ENCODE assay signal across 19 mouse cellular contexts in the genomic region with DNA sequence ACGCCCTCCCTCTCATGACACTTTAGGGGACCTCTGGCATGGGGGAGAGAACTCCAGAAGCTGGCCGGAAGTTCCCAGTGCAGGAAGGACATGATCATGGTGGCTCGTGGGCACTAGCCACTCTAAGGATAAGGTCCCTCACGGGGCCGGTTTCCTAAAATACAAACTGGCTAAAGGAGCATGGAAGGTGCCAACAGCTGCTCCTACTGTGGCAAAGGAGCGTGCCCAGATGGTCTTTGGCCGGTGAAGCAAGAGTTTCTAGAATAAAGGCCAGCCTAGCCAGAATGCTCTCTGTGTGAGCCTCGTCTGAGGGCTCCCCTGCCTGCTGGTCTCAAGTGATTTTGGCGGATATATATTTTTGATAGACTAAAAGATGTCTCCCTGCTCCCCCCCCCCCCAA. TPM values are rescaled to one million over a fixed set of nuclear protein-coding genes. Genes with fewer than 3 reads are reported as not detected.
DNase-seq lines count a peak whose midpoint lies in the region; ATAC-seq and TF ChIP-seq lines count a peak whose summit lies in the region.
"Had no signal": no experiment of that assay in that cellular context is flagged by ENCODE, and none has a peak within 500 bp of the region (broad histone marks: within the 10 kb centered on the region; RNA-seq: fewer than 3 reads in every experiment).

No protein-coding gene starts in this region.

- H3K27me3 ChIP-seq in forebrain, embryonic 13.5 days: no peaks in the 10 kb centered on the region
- no peaks in the 10 kb centered on the region for H3K27me3 ChIP-seq in forebrain, embryonic 11.5 days (ENCODE audit: control insufficient read depth, insufficient read depth, low read length)
- no peaks in the 10 kb centered on the region for H3K27me3 ChIP-seq in liver, adult 2 months (ENCODE audit: control insufficient read depth, insufficient read depth, low read length)
- H3K27me3 ChIP-seq in liver, embryonic 12.5 days (replicated peaks): no peaks in the 10 kb centered on the region
- H3K27me3 ChIP-seq: embryonic facial prominence, embryonic 12.5 days; limb, embryonic 15.5 days; midbrain, embryonic 12.5 days; stomach, embryonic 15.5 days had no signal

- TF ChIP-seq POLR2A in liver, adult 2 months (IDR thresholded peaks at IDR 0.05; ENCODE audit: extremely low read depth, insufficient read depth, low read length): no peak
- no peak for TF ChIP-seq POLR2A in olfactory bulb, adult 2 months (IDR thresholded peaks at IDR 0.05; ENCODE audit: insufficient read depth, low read depth, low read length)

- no peak overlapping the region for H3K4me2 ChIP-seq in forebrain, embryonic 13.5 days
- H3K4me2 ChIP-seq in forebrain, embryonic 11.5 days (ENCODE audit: low read depth, low read length, severe bottlenecking): no peak overlapping the region
- H3K4me2 ChIP-seq in liver, embryonic 12.5 days: no peak overlapping the region
- H3K4me2 ChIP-seq: embryonic facial prominence, embryonic 12.5 days; limb, embryonic 15.5 days; lung, embryonic 14.5 days; midbrain, embryonic 12.5 days; stomach, embryonic 15.5 days had no signal

- WGBS in forebrain, embryonic 13.5 days: 75% methylated on average over 9 of the region's 9 CpGs
- 91% methylated on average over 9 of the region's 9 CpGs for WGBS in forebrain, embryonic 11.5 days
- 79% methylated on average over 9 of the region's 9 CpGs for WGBS in liver, adult 2 months
- 57% methylated on average over 9 of the region's 9 CpGs for WGBS in liver, embryonic 12.5 days (ENCODE audit: insufficient replicate concordance)
- WGBS in olfactory bulb, adult 2 months: 28% methylated on average over 9 of the region's 9 CpGs

- peak overlapping the region; percentile 44 for H3K27ac ChIP-seq in forebrain, embryonic 13.5 days
- H3K27ac ChIP-seq in forebrain, embryonic 11.5 days (ENCODE audit: low read depth, low read length): no peak overlapping the region
- H3K27ac ChIP-seq in liver, adult 2 months (replicated peaks; ENCODE audit: insufficient read depth, low read depth, low read length): no peak overlapping the region
- H3K27ac ChIP-seq in liver, embryonic 12.5 days: no peak overlapping the region
- peak overlapping the region; percentile 8 for H3K27ac ChIP-seq in olfactory bulb, adult 2 months (ENCODE audit: insufficient read depth, low read depth, low read length)
- H3K27ac ChIP-seq: embryonic facial prominence, embryonic 12.5 days; limb, embryonic 15.5 days; midbrain, embryonic 12.5 days; stomach, embryonic 15.5 days had no signal

- H3K36me3 ChIP-seq in forebrain, embryonic 13.5 days (ENCODE audit: poor library complexity, severe bottlenecking): peaks cover 75% of the 10 kb centered on the region
- H3K36me3 ChIP-seq in forebrain, embryonic 11.5 days (ENCODE audit: control insufficient read depth, insufficient read depth, low read length): peaks cover 5% of the 10 kb centered on the region; the same call in 1 of the 2 replicates
- no peaks in the 10 kb centered on the region for H3K36me3 ChIP-seq in liver, adult 2 months (ENCODE audit: control insufficient read depth, insufficient read depth, low read length)
- no peaks in the 10 kb centered on the region for H3K36me3 ChIP-seq in liver, embryonic 12.5 days

- H3K4me1 ChIP-seq in forebrain, embryonic 13.5 days: peaks cover 43% of the 10 kb centered on the region
- peaks cover 11% of the 10 kb centered on the region; the same call in 1 of the 2 replicates for H3K4me1 ChIP-seq in forebrain, embryonic 11.5 days (replicated peaks; ENCODE audit: control insufficient read depth, insufficient read depth, low read length)
- H3K4me1 ChIP-seq in liver, adult 2 months (ENCODE audit: control insufficient read depth, insufficient read depth, low read length): no peaks in the 10 kb centered on the region; the same call in 1 of the 2 replicates
- no peaks in the 10 kb centered on the region for H3K4me1 ChIP-seq in liver, embryonic 12.5 days
- peaks cover 66% of the 10 kb centered on the region for H3K4me1 ChIP-seq in olfactory bulb, adult 2 months (ENCODE audit: control insufficient read depth, insufficient read depth, low read length)
- H3K4me1 ChIP-seq: embryonic facial prominence, embryonic 12.5 days; stomach, embryonic 15.5 days had no signal

- DNase-seq in forebrain, embryonic 11.5 days (ENCODE audit: low spot score): no peak
- peak; percentile 62 for DNase-seq in liver, adult 2 months (ENCODE audit: extremely low read depth, low read depth, low spot score)
- peak; percentile 93 for DNase-seq in cerebellum, adult 9-11 months
- no peak for DNase-seq in right cerebral cortex, postnatal 36 days (ENCODE audit: low spot score in 2 of 2)
- no peak for DNase-seq in retina, embryonic 14.5 days (ENCODE audit: low spot score)
- DNase-seq: forebrain, postnatal 0 days; heart, postnatal 4 days; kidney, adult 18-20 months; kidney, postnatal 25 days; lung, embryonic 14.5 days; retina, postnatal 1 day; spleen, adult 18-20 months had no signal

- ATAC-seq in forebrain, embryonic 13.5 days: no peak
- no peak for ATAC-seq in forebrain, embryonic 11.5 days (replicated peaks; ENCODE audit: low FRiP score)
- no peak for ATAC-seq in liver, embryonic 12.5 days
- ATAC-seq: forebrain, postnatal 0 days had no signal

- H3K9ac ChIP-seq in forebrain, embryonic 13.5 days: no peak overlapping the region
- no peak overlapping the region for H3K9ac ChIP-seq in forebrain, embryonic 11.5 days (ENCODE audit: low read length)
- no peak overlapping the region for H3K9ac ChIP-seq in liver, adult 2 months (ENCODE audit: low read depth, low read length)
- no peak overlapping the region for H3K9ac ChIP-seq in liver, embryonic 12.5 days
- H3K9ac ChIP-seq: embryonic facial prominence, embryonic 12.5 days; forebrain, postnatal 0 days; limb, embryonic 15.5 days; lung, embryonic 14.5 days; midbrain, embryonic 12.5 days; stomach, embryonic 15.5 days had no signal

- TF ChIP-seq CTCF in liver, adult 2 months (IDR thresholded peaks at IDR 0.05; ENCODE audit: low read depth, low read length): no peak
- no peak for TF ChIP-seq CTCF in olfactory bulb, adult 2 months (IDR thresholded peaks at IDR 0.05; ENCODE audit: insufficient read depth, low read depth, low read length)

- no peak overlapping the region for H3K4me3 ChIP-seq in forebrain, embryonic 13.5 days
- H3K4me3 ChIP-seq in forebrain, embryonic 11.5 days (ENCODE audit: low read depth, low read length): no peak overlapping the region
- H3K4me3 ChIP-seq in liver, adult 2 months (ENCODE audit: insufficient read depth, low read depth, low read length): no peak overlapping the region
- H3K4me3 ChIP-seq in liver, embryonic 12.5 days: no peak overlapping the region
- H3K4me3 ChIP-seq in olfactory bulb, adult 2 months (ENCODE audit: insufficient read depth, low read depth, low read length): no peak overlapping the region
- H3K4me3 ChIP-seq: embryonic facial prominence, embryonic 12.5 days; limb, embryonic 15.5 days; midbrain, embryonic 12.5 days; stomach, embryonic 15.5 days had no signal

- H3K79me2 ChIP-seq in liver, adult 2 months (ENCODE audit: control insufficient read depth, insufficient read depth, low read length): no peaks in the 10 kb centered on the region

- H3K9me3 ChIP-seq in forebrain, embryonic 13.5 days (replicated peaks): no peaks in the 10 kb centered on the region
- H3K9me3 ChIP-seq in forebrain, embryonic 11.5 days (ENCODE audit: control insufficient read depth, low read length): no peaks in the 10 kb centered on the region
- no peaks in the 10 kb centered on the region for H3K9me3 ChIP-seq in liver, embryonic 12.5 days (replicated peaks)
- H3K9me3 ChIP-seq: embryonic facial prominence, embryonic 12.5 days; limb, embryonic 15.5 days; midbrain, embryonic 12.5 days; stomach, embryonic 15.5 days had no signal

RNA-seq across cellular contexts. Expression of gene Gprc5b, which starts 15.3 kb away (rescaled TPM):
- 8.4 and 9.7 TPM in 2 replicates for polyA plus RNA-seq in forebrain, embryonic 13.5 days (2015; fragmentation: Nextera tagmentation; extraction: Ambion mirVana)
- 18.1 and 19.8 TPM in 2 replicates for polyA plus RNA-seq in forebrain, embryonic 11.5 days (2014; fragmentation: Nextera tagmentation; extraction: Ambion mirVana)
- total RNA-seq in liver, adult 2 months (2014; rRNA removed): 0.27 and 0.37 TPM in 2 replicates
- polyA plus RNA-seq in liver, adult 2 months (2012; rRNA removed): 0.17 and 0.22 TPM in 2 replicates
- polyA plus RNA-seq in liver, embryonic 12.5 days (2016; fragmentation: Nextera tagmentation; extraction: Ambion mirVana): 0.46 and 0.73 TPM in 2 replicates
- not detected in 2 replicates for polyA plus RNA-seq in olfactory bulb, adult 2 months (2012; ENCODE audit: insufficient read depth, insufficient read length, low replicate concordance, missing spikeins)

Comparison
In these comparisons a context has a peak if more than half of its experiments do, and no peak if none do; other contexts are left out.
1. H3K27ac ChIP-seq: peak in forebrain, embryonic 13.5 days (single experiment) and olfactory bulb, adult 2 months (single experiment); none in forebrain, embryonic 11.5 days (single experiment), liver, adult 2 months (single experiment) and liver, embryonic 12.5 days (single experiment).
2. DNase-seq: peak in liver, adult 2 months (single experiment) and cerebellum, adult 9-11 months (single experiment); none in forebrain, embryonic 11.5 days (single experiment), right cerebral cortex, postnatal 36 days (0 of 2) and retina, embryonic 14.5 days (single experiment).